Mouse (Mus musculus) adipose tissue, adult 10 weeks (tissue): ENCODE data around the gene Stub1. TPM values are rescaled to one million over a fixed set of nuclear protein-coding genes. Genes with fewer than 3 reads are reported as not detected.

Experiments used
- polyA plus RNA-seq: library from polyadenylated mRNA; stranded (reverse); fragments of 350-450 nt; fragmentation: Illumina TruSeq; extraction: RNeasy Lipid Tissue Mini Kit (QIAGEN cat#74804); gene quantifications from one replicate; pipeline ENCODE4 v1.2.3, GENCODE M21; 2014; ENCODE audit warnings: low read depth, low replicate concordance

The Stub1 gene
- polyA plus RNA-seq, 1 experiment from 2014 or later, result 137 TPM

Other genes with a start within 250 kb of the Stub1 start
- not detected for gene Gng13, start 116.2 kb downstream of the Stub1 start, polyA plus RNA-seq
- gene Chtf18, start 106.0 kb downstream of the Stub1 start, polyA plus RNA-seq, result 1.7 TPM
- gene Rpusd1, start 105.7 kb downstream of the Stub1 start, polyA plus RNA-seq, result 10.7 TPM
- gene Mslnl, start 97.4 kb downstream of the Stub1 start, polyA plus RNA-seq, result 0.11 TPM
- 26.3 TPM for gene Msln, start 79.0 kb downstream of the Stub1 start, polyA plus RNA-seq
- gene Narfl, start 59.6 kb downstream of the Stub1 start, polyA plus RNA-seq, result 17.1 TPM
- gene Haghl, start 47.7 kb downstream of the Stub1 start, polyA plus RNA-seq, result 27.9 TPM
- 0.32 TPM for gene Ccdc78, start 46.8 kb downstream of the Stub1 start, polyA plus RNA-seq
- 85.6 TPM for gene Fam173a, start 40.5 kb downstream of the Stub1 start, polyA plus RNA-seq
- gene AC134908.4, start 37.7 kb downstream of the Stub1 start, polyA plus RNA-seq, result not detected
- gene Metrn, start 36.3 kb downstream of the Stub1 start, polyA plus RNA-seq, result 10.5 TPM
- 0.35 TPM for gene Fbxl16, start 24.3 kb downstream of the Stub1 start, polyA plus RNA-seq
- 14.1 TPM for gene Wdr24, start 9.8 kb downstream of the Stub1 start, polyA plus RNA-seq
- 62.1 TPM for gene Jmjd8, start 4.5 kb downstream of the Stub1 start, polyA plus RNA-seq
- gene Rhbdl1, start 3.9 kb upstream of the Stub1 start, polyA plus RNA-seq, result 43.9 TPM
- gene Gm20683, start 8.4 kb upstream of the Stub1 start, polyA plus RNA-seq, result 17.7 TPM
- gene Rhot2, start 11.4 kb upstream of the Stub1 start, polyA plus RNA-seq, result 37.8 TPM
- gene Wdr90, start 28.1 kb upstream of the Stub1 start, polyA plus RNA-seq, result 12.3 TPM
- gene Mcrip2, start 35.4 kb upstream of the Stub1 start, polyA plus RNA-seq, result 30.4 TPM
- gene Mettl26, start 41.7 kb upstream of the Stub1 start, polyA plus RNA-seq, result 50.1 TPM
- 1.1 TPM for gene Wfikkn1, start 47.5 kb upstream of the Stub1 start, polyA plus RNA-seq
- gene Rab40c, start 86.3 kb upstream of the Stub1 start, polyA plus RNA-seq, result 22.5 TPM
- 65.9 TPM for gene Pigq, start 111.5 kb upstream of the Stub1 start, polyA plus RNA-seq
- gene Nhlrc4, start 111.6 kb upstream of the Stub1 start, polyA plus RNA-seq, result 2.3 TPM
- 1.3 TPM for gene A930017K11Rik, start 119.2 kb upstream of the Stub1 start, polyA plus RNA-seq
- 18.4 TPM for gene Capn15, start 152.4 kb upstream of the Stub1 start, polyA plus RNA-seq
- gene Rab11fip3, start 236.2 kb upstream of the Stub1 start, polyA plus RNA-seq, result 27.8 TPM